Mouse (Mus musculus) bone marrow macrophage, adult 2 months (primary cell): ENCODE results near the gene Lmod1.

Source experiments
- CTCF ChIP-seq: IDR thresholded peaks from 2 replicates; pipeline ENCODE4 v1.5.1; 2012; ENCODE audit warnings: low read depth, mild to moderate bottlenecking, low read length, moderate library complexity
- POLR2A ChIP-seq: IDR thresholded peaks from 2 replicates; pipeline ENCODE4 v1.6.1; 2012; ENCODE audit warnings: mild to moderate bottlenecking, low read depth, low read length, borderline replicate concordance

- TF ChIP-seq CTCF: no peak
- TF ChIP-seq POLR2A: no peak
Observed at GRCm38 (mm10) chr1:135373171-135373677, 48.6 kb downstream of the Lmod1 start.
